Mouse (Mus musculus) lung, postnatal 14 days (tissue): ENCODE measurements around the gene Ints11.

ENCODE experiments used
- DNase-seq: peaks from one replicate; pipeline ENCODE4 v3.0.0; 2021

Gene Ints11

DNA sequence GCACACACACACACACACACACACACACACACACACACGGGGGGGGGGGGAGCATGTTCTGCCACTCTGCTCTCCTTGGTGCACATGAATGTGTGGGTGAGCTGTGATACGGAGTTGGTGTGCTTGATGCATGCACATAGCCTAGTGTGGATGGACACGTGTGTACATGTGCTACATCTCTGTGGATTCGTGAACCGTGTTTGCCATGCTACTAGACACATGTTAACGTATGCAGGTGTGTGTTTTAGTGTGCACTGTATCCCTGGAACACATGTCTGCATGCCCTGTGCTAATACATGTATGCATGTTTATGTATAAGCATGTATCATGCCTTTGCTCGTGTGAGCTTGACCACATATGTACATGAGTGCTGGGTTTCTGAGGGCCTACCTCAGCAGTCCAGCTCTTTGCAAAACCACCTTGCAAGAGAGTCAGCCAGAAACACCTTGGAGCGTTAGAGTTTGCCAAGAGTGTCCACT is 23.9 kb downstream of the Ints11 start:
- DNase-seq = no peak

GRCm38 (mm10) chr4:155894311-155894881 is 25.1 kb downstream of the Ints11 start:
- DNase-seq = peak; percentile 82

- DNase-seq = peak; percentile 57
These were observed 25.9 kb downstream of the Ints11 start for GRCm38 (mm10) chr4:155895216-155895615.

GRCm38 (mm10) chr4:155895826-155896225 is 26.5 kb downstream of the Ints11 start:
- no peak for DNase-seq

GRCm38 (mm10) chr4:155896461-155896860 is 27.1 kb downstream of the Ints11 start:
- DNase-seq = no peak

DNA sequence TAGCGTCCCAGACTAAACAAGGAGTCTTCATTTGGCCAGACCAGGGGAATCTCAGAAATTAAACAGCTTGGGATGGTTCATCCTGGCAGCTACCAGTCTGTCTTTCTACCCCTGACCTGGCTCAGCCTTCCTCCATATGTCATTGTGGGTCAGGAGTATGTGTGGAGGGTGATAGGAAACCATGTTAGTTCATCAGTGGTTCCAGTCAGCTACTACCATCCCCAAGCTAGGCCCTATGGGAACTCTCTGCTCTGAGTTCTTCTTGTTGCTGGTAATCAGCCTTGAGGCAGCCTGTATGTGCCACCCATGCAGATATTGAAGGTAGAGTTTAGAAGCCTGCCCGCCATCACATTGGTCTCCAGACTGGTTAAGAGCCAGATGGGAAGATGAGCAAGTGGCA is 29.0 kb downstream of the Ints11 start:
- DNase-seq = no peak

DNA sequence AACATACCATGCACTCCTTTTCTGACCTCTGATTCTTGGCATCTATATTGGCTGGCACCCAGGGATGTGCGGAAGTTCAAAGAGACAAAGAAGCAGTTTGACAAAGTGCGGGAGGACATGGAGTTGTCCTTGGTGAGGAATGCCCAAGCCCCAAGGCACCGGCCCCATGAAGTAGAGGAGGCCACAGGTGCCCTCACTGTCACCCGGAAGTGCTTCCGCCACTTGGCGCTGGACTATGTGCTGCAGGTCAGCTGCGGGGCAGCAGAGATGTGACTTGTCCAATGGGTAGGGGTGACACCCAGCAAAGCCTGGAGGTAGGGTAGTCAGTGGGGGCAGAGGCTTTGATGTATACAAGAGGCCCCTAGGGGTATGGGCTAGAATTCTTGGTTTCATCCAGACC is 30.0 kb downstream of the Ints11 start:
- no peak for DNase-seq

- DNase-seq = peak; percentile 63
These were observed 31.9 kb downstream of the Ints11 start for GRCm38 (mm10) chr4:155901205-155901604.

DNA sequence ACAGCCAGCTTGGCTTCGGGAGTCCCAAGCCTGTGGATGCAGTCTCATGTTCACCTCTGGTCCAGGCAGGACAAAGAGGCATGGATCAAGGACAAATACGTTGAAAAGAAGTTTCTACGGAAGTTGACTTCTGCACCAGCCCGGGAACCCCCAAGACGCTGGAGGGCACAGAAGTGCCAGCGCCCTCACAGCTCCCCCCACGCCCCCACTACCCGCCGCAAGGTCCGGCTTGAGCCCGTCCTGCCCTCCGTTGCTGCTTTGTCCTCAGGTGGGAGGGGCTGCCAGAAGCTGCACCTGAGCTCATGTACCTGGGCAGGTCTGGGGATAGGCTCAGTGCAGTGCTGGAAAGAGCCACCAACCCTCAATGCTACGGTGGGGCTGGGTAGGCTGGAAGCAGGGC is 33.9 kb downstream of the Ints11 start:
- no peak for DNase-seq

GRCm38 (mm10) chr4:155904318-155905102 is 35.2 kb downstream of the Ints11 start:
- no peak for DNase-seq

- no peak for DNase-seq
These were observed 36.3 kb downstream of the Ints11 start for GRCm38 (mm10) chr4:155905634-155906033.

- no peak for DNase-seq
These were observed 36.8 kb downstream of the Ints11 start for GRCm38 (mm10) chr4:155906125-155906524.

- no peak for DNase-seq
These were observed 37.7 kb downstream of the Ints11 start for GRCm38 (mm10) chr4:155907003-155907402.

- DNase-seq = no peak
These were observed 38.9 kb downstream of the Ints11 start for GRCm38 (mm10) chr4:155908281-155908680.

DNA sequence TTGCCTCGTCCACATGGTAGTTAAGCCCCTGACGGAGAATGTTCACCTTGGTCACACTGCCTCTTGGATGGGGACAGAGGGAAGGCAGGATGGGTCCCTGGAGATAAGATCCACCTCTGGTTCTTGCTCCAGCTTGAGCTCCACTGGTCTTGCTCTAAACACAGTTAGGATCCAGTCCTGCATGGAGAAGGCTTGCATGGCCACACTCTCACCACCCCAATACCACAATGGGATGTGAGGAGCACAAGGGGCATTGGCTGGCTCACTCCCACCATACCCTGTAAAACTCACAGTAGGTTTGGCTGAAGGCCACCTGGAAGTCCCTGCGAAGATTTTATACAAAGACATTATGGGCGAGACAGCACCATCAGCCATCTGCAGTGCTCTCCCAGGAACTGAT is 39.4 kb downstream of the Ints11 start:
- DNase-seq = no peak

DNA sequence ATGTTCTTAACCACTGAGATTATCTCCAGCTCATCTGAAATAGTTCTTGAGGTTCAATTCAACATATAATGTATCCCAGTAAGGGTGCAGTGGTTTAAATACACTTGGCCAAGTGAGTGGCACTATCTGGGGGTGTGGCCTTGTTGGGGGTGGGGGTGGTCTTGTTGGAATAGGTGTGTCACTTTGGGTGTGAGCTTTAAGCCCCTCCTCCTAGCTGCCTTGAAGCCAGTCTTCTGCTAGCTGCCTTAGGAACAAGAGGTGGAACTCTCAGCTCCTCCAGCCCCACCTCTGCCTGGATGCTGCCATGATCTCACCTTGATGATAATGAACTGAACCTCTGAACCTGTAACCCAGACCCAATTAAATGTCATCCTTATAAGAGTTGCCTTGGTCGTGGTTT is 62.7 kb downstream of the Ints11 start:
- DNase-seq = no peak
